Mouse (Mus musculus): ENCODE results near the gene Fgd5.

DNA sequence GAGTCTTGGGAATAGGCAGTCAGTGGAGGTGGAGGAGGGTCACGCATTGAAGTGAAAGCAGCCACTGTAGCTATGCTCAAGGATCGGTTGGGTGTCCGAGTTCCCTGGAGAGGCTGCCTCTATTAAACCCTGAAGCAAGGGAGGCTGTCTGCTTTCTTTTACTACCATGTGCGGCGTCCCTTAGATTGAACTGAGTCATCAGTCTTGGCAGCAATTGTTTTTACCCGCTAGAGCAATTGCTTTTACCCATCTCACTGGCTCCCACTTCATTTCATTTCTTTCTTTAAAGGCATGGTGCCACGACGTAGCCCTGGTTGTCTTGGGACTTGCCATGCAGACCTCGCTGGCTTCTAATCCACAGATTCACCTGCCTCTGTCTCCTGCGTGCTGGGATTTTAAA, 85.4 kb downstream of the Fgd5 start:
- no peak for TF ChIP-seq POLR2A (IDR thresholded peaks at IDR 0.05; ENCODE audit: borderline replicate concordance, low read depth, low read length)
- TF ChIP-seq CTCF (IDR thresholded peaks at IDR 0.05; ENCODE audit: low read depth, low read length), result no peak

Data from bone marrow macrophage, adult 2 months (primary cell).